Mouse (Mus musculus) testis, adult 2 months (tissue): Measurements from ENCODE around the gene Gucy1b1.

ENCODE experiments used
- CTCF ChIP-seq: fragments of 200-500 bp; IDR thresholded peaks from 2 replicates; pipeline ENCODE4 v1.5.1; 2012; ENCODE audit warnings: low read depth, mild to moderate bottlenecking, inconsistent platforms, low read length, moderate library complexity; ENCODE audit not compliant: control insufficient read depth, insufficient read depth, insufficient replicate concordance
- POLR2A ChIP-seq: fragments of 200-500 bp; IDR thresholded peaks from 2 replicates; pipeline ENCODE4 v1.6.1; 2012; ENCODE audit warnings: low read depth, mild to moderate bottlenecking, inconsistent platforms, low read length, moderate library complexity; ENCODE audit not compliant: control insufficient read depth

DNA sequence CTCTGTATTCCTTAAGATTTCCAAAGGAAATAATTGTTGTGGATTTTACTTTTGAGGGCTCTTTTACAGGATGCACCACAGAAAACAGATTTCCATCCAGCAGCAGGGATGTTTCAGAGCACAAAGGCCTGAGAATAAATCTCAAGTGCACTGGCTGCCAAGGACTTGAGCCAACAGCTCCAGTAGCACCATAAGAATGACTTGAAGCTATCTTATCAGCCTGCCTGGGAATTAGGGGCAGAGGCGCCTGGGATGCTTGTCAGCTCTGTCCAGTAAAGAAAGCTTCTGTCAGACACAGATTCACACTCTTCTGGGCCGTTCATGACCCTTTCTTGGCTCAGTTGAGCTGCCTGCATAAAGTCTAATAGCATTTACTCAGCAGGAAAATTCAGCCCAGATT lies 38.0 kb upstream of the Gucy1b1 start:
- TF ChIP-seq CTCF (no peak), POLR2A (no peak)
